Mouse (Mus musculus) spleen, postnatal 10 days (tissue): ENCODE measurements at regions not wholly inside any gene's neighbourhood (a gene's known extent, or its start where the extent isn't known, plus 50 kb on each side); places are given as distances from the start of the nearest gene placed in this dataset.

Experiments
- DNase-seq, 2 experiments: peaks; one replicate each; pipeline ENCODE4 v3.0.0; 2021 to 2022; ENCODE audit warnings: low spot score in 2 of 2

DNA sequence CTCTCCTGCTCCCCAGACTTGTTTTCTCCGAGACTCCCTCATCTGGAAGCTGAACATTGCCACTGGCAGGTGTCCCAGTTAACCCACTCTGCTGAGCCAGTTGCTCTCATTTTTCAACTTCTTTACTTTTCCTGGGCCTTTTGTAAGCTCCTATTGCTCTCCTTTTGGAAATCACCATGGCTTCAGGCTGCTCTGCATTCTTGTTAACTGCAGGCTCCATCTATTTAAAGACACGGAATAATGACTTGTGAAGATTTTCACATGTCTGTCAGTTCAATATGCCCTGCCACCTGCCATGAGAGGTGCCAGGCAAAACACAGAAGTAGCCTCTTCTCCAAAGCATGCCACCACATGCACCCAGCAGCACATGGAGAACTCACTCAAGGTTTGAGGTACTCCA lies 1009.9 kb downstream of the Car8 start:
- DNase-seq = no peak

DNA sequence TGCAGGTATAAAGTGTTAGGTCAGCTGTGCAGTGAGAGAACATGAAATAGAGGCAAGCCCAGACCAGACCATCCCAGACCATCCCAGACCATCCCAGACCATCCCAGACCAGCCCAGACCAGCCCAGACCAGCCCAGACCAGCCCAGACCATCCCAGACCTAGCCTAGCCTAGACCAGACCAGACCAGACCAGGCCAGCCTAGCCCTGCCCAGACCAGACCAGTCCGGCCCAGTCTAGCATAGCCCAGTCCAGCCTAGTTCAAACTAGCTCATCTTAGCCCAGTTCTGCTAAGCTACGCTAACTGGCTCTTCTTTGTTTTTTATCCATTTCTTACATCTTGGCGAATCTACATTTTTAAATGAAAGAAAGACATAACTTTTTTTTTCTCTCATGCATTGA lies 1015.9 kb downstream of the Car8 start:
- DNase-seq = no peak

DNA sequence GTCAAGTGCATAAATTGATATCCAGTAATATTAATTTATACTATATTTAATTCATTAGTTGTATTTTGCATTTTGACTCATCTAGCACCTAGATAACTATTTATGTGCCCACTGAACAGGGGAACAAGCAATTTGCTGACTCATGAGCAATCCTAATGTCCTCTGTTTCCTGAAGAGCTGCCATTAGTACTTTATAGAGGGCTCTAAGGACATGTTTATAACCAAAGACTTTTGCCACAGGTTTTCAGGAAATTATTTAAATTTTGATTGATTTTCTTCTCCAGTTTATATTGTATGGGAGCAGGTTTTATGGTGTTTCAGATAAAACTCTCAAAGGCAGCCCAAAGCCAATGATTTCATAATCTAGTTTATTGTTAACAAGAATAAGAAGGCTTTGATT lies 1018.4 kb downstream of the Car8 start:
- DNase-seq = no peak

DNA sequence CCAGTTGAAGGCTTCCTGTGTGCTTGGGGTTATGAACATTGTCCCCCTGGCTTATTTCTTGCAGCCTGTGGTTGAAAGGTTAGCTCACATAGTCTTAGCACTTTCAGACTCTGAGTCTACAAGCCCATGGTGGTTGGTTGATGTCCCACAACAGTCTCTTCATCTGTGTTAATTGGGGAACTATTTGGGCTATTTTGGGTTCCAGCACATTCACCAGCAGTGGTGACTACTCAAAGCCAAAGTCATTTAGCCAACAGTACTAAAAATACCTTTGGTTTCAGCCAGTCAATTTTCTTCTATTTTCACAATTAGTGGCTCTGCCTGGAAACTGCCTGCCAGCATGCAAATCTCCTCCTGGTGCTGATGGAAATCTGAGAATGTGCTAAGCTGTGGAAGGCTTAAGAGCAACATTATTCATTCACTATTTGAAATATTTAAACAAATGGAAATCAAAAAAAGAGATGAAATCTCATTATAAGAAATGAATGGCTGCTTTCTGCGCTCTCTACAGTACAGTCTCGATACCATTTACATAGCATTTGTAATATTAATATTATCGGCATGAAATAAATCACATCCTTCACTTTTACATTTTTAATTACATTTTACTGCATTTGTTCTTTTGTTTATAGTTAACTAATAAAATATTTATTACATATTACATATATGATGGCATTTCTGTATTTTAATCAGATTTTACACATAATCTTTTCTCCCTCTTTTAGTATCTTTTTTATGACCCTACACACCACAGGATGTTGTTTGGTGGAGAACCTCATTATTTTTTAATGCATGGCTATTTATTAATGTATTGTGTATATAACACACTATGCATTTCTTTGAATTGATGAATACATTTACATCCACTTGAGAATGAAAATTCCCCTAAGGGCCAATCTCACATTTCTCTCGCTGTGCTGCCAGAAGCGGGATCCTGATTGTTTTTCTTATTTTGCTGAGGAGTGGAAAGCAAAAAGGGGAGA lies 1023.5 kb downstream of the Car8 start:
- DNase-seq = no peak

DNA sequence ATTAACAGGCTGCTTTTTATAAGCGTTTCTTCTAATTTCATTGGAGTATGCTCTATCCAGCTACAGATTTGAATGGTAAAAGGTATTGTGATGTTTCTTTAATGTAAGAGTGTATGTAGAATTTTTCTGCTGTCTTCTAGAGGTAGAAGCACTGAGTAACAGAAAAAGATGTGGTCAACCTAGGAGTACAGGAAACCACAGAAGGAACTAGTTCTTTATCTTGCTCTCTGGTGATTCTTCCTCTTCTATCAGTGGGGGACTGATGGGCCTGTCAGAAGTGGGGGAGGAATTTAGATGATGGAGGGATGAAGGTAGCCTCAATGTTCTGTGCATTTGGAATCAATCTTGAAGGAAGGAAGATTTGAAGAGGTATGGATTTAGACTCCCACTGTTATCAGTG lies 1031.9 kb downstream of the Car8 start:
- no peak for DNase-seq

DNA sequence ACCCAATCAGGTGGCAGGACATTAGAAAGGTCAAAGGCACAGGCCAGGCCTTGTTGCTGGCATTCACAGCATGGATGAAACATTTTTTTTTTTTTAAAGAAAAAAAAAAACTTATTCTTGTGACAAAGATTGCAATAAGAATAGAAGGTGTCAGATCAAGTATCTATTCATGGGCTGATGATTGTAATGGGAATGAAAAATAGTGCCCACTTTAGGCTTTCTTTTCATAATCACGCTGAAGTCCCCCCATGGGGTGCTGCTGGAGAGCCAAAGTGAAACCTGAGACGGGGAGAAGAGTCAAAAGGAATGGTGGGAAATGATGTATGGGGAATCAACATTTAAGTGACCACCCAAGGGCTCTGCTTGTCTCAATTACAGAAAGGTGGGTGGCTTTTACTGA lies 1037.0 kb downstream of the Car8 start:
- no peak for DNase-seq

DNA sequence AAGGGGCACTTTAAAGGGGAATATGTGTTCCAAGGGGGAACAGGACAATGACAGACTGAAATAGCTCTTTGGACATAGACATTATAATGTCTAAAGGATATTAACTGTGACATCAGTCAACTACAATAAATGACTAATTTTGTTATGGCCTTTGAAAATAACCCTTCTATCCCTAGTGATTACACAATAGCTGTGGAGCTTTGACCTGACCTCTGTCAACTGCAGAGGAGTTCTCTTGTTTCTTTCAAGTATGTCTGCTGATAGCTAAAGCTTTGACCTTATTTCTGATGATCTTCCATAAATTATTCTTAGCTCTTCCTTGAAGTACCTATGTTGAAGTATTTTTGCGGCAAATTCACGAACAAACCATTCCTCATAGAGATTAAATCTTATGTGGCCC lies 1038.9 kb downstream of the Car8 start:
- no peak for DNase-seq

DNA sequence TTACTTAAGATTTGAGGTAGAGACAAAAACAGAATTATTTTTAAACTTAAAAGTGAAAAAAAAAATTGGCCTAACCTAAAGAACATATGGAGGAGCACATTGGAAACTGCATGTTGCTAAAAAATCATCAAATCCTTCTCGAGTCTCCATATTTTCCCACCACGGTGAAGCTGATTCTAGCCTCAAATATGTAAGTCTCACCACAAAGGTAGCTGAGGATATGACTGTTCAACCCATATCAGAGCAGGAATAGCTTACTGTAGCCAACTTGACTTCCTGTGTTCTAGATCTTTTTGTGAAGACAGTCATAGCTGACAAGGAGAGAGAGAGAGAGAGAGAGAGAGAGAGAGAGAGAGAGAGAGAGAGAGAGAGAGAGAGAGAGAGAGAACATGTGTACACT lies 1039.8 kb downstream of the Car8 start:
- no peak for DNase-seq

DNA sequence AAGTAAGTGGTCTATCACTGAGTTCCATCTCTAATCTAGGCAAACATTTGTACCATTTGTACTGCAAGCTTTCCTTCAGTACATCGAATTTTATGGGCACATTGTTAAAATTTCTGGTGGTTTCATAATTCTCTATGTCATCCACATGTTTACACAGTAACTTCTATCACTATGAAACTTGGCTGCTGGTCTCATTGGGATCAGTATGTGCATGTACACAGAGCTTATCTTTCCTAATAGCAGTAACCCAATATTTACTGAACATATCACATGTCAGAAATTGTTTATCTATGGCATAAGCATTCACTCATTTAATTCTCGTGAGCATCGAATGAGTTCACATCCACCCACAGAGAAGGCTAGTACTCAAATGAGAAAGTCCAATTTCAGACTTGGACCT lies 1042.3 kb downstream of the Car8 start:
- DNase-seq = no peak

DNA sequence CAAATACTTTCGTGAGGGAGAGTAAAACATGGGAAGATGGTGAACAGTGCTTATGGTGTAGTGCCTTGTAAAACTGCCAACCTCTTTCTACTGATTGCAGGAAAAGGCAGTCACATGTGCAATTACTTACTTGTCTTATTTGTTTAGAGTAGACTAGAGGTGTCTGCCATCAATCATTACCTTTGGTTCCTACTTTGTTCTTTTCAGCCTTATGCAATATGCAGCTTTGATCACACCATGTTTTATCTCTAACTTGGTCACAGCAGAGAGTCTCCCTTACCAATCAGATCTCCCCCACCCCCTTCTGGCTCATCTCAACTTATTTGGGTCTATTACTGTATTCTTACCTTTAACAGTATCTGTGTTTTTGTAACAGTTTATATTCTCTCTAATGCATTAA lies 1043.2 kb downstream of the Car8 start:
- DNase-seq = no peak

DNA sequence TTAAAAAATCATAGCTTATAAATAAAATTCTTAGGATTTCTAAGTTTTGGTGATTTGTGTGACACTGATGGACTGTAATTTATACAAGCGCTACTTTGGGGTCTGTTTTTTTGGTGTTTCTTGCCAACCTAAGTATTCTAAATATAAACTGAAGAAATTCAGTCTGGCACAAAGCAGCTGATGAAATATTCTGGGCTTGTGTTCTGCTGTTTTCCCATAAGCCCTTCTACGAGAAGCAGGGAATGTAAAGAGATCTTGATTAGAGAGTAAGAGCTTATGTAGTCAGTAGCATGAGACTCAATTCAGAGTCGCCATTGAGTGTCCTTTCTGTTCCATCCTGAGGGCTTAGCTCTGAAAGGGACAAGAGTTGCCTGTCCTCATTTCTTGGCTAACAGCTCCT lies 1046.9 kb downstream of the Car8 start:
- DNase-seq = no peak

DNA sequence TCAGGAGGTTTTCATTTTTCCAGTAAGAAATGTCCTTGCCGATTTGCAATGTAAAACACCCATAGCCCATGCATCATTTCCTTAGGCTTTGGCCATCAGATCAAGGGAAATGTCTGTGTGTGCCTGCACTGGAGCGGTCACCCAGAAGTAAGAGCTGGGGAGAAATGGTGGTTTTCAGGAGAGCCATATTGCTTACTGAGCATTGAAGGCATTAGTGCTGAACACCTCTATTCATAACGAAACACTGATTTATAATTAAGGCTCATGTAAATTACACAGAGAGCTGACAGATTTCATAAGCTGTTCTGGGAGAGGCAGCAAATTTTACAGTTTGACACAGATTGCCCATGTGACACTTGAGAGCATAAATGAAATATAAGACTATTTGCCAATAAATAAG lies 1047.6 kb downstream of the Car8 start:
- DNase-seq = no peak

DNA sequence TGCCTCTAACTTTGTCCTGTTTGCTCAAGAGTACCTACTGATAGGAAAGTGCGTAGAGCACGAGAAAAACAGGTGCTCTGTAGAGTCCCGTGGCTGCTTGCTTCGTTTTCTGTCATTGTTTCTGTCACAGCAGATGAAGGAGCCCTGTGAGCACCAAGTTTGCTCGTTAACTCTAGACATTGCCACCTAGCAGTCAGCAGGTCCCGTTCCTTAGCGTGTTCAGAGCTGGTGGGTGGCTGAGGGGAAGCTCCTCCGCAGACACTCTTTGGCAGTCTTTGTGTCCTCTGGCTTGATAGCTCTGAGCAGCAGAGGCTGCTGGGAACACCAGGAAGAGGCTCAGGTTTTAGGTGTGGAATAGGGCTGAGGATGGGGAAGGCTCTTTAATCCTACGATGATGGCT lies 1063.8 kb downstream of the Car8 start:
- DNase-seq = no peak

DNA sequence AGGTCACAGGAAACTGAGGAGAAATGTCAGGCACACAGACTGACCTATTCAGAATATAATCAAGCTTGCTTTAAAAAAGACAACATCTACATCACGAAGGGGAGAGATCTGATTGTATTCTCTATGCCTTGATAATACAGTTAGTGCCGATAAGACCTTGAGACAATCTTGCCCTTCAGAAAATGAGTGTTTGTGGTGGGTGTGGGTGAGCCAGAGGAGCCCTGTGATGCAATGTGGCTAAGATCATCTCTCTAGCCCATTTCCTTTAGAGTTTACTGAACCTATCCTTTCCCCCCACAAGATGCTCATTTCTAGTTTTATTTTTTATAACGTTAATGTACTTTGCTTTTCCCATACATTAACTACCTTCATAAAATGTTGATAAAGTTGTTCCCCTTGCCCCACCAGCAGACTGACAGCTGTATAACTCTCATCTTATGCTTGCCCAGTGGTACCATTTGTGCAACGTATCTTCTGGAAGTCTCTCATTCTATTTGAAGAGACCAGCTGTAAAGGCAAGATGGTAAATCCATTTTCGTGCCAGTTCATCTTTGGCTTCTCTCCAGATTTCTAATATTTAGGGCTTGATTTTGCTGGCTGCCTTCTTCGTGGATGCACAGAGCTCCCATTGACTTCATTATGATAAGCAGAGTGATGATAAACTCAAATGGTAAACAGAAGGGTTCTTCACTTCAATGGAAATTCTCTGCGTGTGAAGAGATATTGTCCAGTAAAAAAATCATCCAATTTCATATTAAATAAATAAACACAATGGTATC lies 1066.1 kb downstream of the Car8 start:
- DNase-seq = no peak

DNA sequence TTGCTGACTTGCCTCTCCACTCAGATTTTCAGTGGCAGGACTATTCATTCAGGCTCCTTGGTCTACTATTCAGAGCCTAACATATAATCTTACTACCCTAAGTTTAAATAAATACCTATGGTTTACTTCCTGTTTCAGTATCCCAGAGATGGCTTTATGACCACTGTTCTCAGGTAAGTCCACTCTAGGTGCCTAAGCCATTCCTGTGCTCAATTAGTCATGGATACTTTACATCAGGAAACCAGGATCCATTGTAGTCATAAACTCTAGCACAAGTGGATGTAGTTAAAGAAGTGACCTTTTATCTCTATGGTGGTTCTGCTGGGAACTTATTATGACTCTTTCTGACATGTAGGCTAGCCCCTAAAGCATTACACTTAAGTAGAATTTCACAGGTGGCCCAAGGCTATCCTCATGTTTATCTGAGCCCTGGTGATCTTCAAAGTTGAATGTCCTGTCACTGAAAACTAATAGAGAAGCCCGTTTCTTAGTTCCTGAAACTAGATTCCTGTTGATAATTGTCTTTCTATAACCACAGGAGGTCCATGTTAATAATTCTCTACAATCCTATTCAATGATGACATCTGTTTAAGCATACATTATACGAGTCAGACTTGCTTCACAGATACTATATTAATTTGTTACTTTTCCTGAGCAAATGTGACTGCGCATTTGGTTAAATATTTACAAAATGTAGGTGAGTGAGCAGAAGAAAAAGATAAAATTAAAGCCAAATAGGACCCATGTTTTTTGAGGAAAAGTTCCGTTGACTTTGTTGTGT lies 1067.0 kb downstream of the Car8 start:
- no peak for DNase-seq

DNA sequence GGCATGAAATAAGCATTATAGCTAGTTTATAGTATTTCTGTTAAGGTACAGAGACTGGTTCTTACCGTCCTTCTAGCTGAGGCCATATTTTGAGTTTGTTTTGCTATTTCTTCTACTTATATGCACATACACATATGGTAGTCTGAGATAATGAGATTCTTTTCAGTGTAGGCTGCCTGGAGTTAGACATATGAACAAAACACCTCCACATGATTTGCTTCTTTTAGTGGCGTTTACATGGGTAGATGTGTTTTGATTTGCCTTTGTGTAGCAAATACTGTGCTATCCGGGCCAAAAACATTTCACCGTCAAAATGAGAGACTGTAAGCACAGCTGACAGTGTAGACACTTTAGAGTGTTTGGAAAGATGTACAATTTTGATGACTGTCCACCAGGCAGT lies 1077.4 kb downstream of the Car8 start:
- no peak for DNase-seq

DNA sequence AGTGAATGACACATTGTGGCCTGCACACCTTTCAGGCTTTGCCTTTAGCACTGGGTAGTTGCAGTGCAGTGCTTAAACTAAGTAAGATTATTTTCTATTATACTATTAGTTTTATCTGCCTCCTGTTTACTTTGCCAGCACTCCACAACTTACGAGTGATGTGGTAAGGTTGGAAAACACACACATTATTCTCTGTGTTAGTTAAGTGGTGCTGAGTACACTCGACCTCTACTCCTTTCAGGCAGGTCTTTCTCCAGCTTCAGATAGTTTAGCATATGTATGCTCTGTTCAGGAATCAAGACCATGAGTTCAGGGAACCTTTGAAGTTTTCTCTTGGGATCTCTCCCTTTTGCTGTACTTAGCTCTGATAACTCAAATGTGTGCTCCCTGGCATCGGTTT lies 1081.0 kb downstream of the Car8 start:
- DNase-seq = no peak

DNA sequence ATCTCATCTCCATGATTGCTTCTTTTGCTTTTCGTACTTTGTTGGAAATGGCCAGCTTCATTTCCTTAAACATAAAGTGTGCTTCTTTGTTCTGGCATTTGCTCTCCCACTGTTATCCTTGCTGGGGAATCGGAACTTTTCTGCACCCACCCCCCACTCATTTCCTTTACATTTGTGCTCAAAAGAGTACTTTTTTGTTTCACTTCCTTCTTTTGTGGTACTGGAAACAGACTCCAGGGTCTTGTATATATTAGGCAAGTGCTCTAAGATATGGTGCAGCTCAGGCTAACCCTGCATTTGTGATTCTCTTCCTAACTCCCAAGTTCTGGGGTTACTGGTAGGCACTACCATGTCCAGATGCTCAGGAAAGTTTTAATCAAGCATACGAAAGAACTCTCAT lies 1084.6 kb downstream of the Car8 start:
- no peak for DNase-seq

DNA sequence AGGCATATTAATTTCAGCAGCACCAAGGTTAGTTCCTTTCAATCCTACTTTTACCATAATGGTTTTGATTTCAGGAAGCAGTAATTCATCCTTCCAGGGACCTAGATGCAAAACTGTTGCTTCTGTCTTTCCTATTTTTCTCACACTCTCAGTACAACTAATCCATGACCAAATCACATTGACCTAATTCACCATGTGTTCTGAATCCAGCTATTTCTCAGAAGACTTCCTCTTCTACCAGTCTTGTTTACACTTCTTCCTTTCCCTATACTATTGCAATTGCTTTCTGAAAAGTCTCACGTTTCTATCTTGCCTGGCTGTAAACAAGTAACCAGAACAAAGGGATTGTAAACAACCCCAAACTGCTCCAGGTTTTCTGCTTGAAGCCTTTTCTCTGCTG lies 1085.0 kb downstream of the Car8 start:
- DNase-seq = no peak

DNA sequence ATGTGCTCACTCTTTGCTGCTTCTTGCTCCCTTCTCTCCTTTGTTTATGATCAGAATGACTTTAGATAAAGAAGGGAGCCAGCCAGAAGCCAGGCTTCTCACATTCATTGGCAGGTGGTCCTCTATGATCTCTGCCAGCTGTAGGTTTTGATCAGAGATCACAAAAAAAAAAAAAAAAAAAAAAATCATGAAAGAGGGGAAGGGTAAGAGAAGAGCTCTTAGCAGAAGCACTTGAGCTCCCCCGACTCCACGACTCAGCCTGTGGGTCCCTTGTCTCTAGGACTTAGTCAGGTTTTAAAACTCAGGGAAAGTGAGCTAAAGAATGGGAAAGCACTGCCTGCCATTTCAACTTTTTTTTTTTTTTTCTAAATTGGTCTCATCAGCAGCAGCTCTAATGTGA lies 1093.1 kb downstream of the Car8 start:
- no peak for DNase-seq

DNA sequence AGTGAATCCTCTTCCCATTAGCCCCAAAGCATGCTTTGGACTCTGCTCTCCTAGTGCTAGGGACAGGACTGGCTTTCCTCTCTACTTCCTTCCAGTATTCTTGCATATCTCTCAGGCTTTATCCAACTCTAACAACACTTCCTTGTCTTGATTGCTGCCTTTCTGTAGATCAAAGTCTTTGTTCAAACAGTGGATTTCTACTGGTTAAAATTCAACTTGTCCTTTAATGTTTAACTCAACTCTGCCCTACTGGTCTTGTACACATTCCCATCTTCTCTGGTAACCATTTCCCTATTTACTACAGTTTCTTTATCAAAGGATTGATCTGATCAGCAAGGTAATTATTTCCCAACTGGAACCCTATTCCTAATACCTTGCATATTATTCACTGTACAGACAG lies 1094.6 kb downstream of the Car8 start:
- no peak for DNase-seq

DNA sequence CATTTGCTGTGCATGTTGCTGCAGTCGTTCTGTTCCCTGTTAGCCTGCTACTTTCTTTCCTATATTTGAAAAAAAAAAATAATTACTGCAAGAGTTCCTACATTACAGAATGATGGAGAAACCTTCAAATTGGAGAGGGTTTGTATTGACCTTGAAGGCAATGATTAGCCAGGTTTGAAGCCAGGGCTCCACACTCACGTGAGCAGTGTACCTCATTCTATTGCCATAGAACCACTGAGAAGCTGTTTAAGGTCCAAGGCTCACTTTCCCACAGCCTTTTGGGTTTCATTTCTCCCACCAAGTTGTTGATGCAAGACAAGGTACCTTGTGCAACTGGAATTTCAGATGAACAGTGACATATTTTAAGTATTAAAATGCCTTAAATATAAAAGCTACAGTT lies 1095.2 kb downstream of the Car8 start:
- no peak for DNase-seq
